Mouse (Mus musculus) E14TG2a.4 (cell line): ENCODE data around the gene Csn1s2a.

Experiments used
- CTCF ChIP-seq: conservative IDR thresholded peaks from 2 replicates; pipeline ENCODE4 v1.5.1; 2014; ENCODE audit warnings: low read length
- NANOG ChIP-seq: IDR thresholded peaks from 2 replicates; pipeline ENCODE4 v1.6.1; 2014; ENCODE audit warnings: borderline replicate concordance, low read length, mixed read lengths
- POU5F1 ChIP-seq: IDR thresholded peaks from 2 replicates; pipeline ENCODE4 v1.6.1; 2014; ENCODE audit warnings: low read length, borderline replicate concordance

GRCm38 (mm10) chr5:87825386-87825785, 51.0 kb downstream of the Csn1s2a start, which contains the start of gene Prr27:
- TF ChIP-seq CTCF (no peak), POU5F1 (no peak), NANOG (no peak)
